Mouse (Mus musculus) midbrain, embryonic 11.5 days (tissue): Measurements from ENCODE around the gene Mrpl46. TPM values are rescaled to one million over a fixed set of nuclear protein-coding genes. Genes with fewer than 3 reads are reported as not detected.

ENCODE experiments used
- ATAC-seq: fragments of 200-750 bp; cut with Nextera tagmentation; 2 replicates; pipeline ENCODE4 v1.8.0; 2017; ENCODE audit warnings: moderate TSS enrichment, moderate library complexity; ENCODE audit not compliant: low FRiP score
- DNase-seq: peaks from one replicate; pipeline ENCODE4 v3.0.0; 2015; ENCODE audit warnings: low spot score; ENCODE audit errors: missing footprints
- H3K27ac ChIP-seq: fragments of 300-500 bp; sonication (generic); 2 replicates; pipeline ENCODE4 v1.5.1; 2014; ENCODE audit warnings: low read depth, low read length
- H3K27me3 ChIP-seq: fragments of 300-500 bp; sonication (generic); 2 replicates; pipeline ENCODE4 v1.6.1; 2014; ENCODE audit warnings: mild to moderate bottlenecking, low read length, moderate library complexity, mixed read lengths; ENCODE audit not compliant: control insufficient read depth, insufficient read depth
- H3K36me3 ChIP-seq: fragments of 300-500 bp; sonication (generic); 2 replicates; pipeline ENCODE4 v1.6.1; 2014; ENCODE audit warnings: mild to moderate bottlenecking, low read length, moderate library complexity, mixed read lengths; ENCODE audit not compliant: control insufficient read depth, insufficient read depth
- H3K4me1 ChIP-seq: fragments of 300-500 bp; sonication (generic); 2 replicates; pipeline ENCODE4 v1.6.1; 2014; ENCODE audit warnings: low read length; ENCODE audit not compliant: control insufficient read depth, insufficient read depth
- H3K4me2 ChIP-seq: fragments of 300-500 bp; sonication (generic); 2 replicates; pipeline ENCODE4 v1.6.1; 2014; ENCODE audit warnings: mild to moderate bottlenecking, moderate library complexity
- H3K4me3 ChIP-seq: fragments of 300-500 bp; sonication (generic); 2 replicates; pipeline ENCODE4 v1.5.1; 2014; ENCODE audit warnings: low read depth, low read length
- H3K9ac ChIP-seq: fragments of 300-500 bp; sonication (generic); 2 replicates; pipeline ENCODE4 v1.6.1; 2014; ENCODE audit warnings: low read length
- H3K9me3 ChIP-seq: fragments of 300-500 bp; sonication (generic); 2 replicates; pipeline ENCODE4 v1.6.1; 2016; ENCODE audit warnings: low read length; ENCODE audit not compliant: control insufficient read depth
- WGBS: fragments of 180-500 bp; shearing (Covaris S2); extraction: QIAGEN DNeasy Blood & Tissue Kit; methylation state at CpG from one replicate; pipeline ENCODE4 v1.1.7; 2014; 5-methylcytosine and 5-hydroxymethylcytosine counted together
- polyA plus RNA-seq: library from polyadenylated mRNA; unstranded; fragments of >200 nt; fragmentation: Nextera tagmentation; extraction: Ambion mirVana; gene quantifications from 2 replicates; pipeline ENCODE4 v1.2.1, GENCODE M21; 2014

Gene Mrpl46
- polyA plus RNA-seq, 1 experiment from 2014 or later: 78.6 TPM

DNA sequence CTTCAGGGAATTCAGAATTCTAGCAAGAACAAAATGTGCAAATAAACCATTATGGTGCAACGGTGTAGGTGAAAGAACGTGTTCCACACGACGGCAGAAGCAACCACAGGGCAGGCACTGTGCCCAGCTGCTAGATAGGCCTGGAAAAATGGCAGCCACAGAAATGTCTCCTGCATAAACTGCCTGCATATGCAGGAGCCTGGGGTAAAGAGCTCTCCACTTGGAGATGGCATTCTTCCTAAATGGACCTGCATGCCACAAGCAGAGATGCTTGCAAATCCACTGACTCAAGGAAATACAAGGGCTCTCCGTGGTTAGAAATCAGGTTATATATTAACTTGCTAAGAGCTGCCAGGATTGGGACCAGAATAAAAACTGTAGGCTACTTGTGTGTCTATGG lies 4.6 kb downstream of the Mrpl46 start:
- Histone ChIP-seq H3K4me2 (no peak overlapping the region), H3K27me3 (no peaks in the 10 kb centered on the region), H3K36me3 (peaks cover 6% of the 10 kb centered on the region), H3K4me3 (no peak overlapping the region), H3K4me1 (peaks cover 7% of the 10 kb centered on the region), H3K9me3 (no peaks in the 10 kb centered on the region), H3K27ac (no peak overlapping the region), H3K9ac (no peak overlapping the region)
- 96% methylated on average over 5 of the region's 5 CpGs for WGBS
- ATAC-seq: no peak
- no peak for DNase-seq

DNA sequence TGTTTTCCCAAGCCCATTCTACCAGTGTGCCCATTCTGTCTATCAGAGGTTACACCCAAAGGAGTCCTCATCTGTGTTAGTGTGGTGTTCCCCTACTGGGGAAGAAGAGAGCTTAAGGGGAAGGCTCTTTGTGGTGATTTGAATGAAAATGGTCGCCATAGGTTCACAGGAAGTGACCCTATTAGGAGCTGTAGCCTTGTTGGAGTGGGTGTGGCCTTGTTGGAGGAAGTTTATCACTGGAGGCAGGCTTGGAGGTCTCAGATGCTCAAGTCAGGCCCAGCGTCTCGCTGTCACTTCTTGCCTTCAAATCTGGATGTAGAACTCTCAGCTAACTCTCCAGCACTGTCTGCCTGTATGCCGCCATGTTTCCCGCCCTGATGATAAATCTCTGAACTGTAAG lies 12.4 kb downstream of the Mrpl46 start:
- no peak overlapping the region for H3K9ac ChIP-seq
- H3K4me3 ChIP-seq: no peak overlapping the region
- H3K4me1 ChIP-seq: no peaks in the 10 kb centered on the region
- H3K9me3 ChIP-seq: no peaks in the 10 kb centered on the region
- H3K4me2 ChIP-seq: no peak overlapping the region
- H3K27ac ChIP-seq: no peak overlapping the region
- DNase-seq (no peak), ATAC-seq (no peak)
- H3K27me3 ChIP-seq: no peaks in the 10 kb centered on the region
- WGBS: 86% methylated on average over 5 of the region's 5 CpGs
- H3K36me3 ChIP-seq: peaks cover 8% of the 10 kb centered on the region

DNA sequence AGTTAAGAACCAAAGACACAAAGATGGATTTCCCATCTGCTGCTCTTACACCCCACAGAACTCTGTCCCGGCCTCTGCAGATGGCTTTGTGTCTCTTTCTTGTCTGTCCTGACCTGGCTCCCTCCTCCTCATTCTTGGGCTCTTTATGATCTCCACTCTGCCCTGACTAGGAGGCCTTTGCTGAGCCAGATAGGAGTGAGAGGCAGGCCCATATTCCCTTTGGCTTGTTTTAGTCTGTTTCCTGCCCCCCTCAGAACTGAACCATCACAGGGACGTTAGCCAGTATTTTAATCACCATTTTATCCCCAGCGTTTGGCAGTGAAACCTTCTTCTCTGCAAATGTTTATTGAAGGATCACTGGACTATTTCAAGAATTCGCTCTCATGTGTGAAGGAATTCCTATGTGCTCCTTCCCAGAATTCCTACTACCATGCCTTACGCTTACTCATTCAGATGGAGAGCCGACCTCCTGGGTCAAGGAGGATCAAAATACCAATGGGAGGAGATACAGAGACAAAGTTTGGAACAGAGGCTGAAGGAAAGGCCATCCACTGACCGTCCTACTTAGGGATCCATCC lies 14.2 kb downstream of the Mrpl46 start:
- H3K27ac ChIP-seq: no peak overlapping the region
- no peaks in the 10 kb centered on the region for H3K9me3 ChIP-seq
- H3K36me3 ChIP-seq: 0 out of 2 replicates have a peak, but pooled peaks cover 2% of the 10 kb centered on the region
- DNase-seq (no peak), ATAC-seq (no peak)
- H3K4me1 ChIP-seq: no peaks in the 10 kb centered on the region
- H3K27me3 ChIP-seq: no peaks in the 10 kb centered on the region
- H3K9ac ChIP-seq: no peak overlapping the region
- H3K4me3 ChIP-seq: no peak overlapping the region
- WGBS: 69% methylated on average over 7 of the region's 7 CpGs
- H3K4me2 ChIP-seq: no peak overlapping the region

DNA sequence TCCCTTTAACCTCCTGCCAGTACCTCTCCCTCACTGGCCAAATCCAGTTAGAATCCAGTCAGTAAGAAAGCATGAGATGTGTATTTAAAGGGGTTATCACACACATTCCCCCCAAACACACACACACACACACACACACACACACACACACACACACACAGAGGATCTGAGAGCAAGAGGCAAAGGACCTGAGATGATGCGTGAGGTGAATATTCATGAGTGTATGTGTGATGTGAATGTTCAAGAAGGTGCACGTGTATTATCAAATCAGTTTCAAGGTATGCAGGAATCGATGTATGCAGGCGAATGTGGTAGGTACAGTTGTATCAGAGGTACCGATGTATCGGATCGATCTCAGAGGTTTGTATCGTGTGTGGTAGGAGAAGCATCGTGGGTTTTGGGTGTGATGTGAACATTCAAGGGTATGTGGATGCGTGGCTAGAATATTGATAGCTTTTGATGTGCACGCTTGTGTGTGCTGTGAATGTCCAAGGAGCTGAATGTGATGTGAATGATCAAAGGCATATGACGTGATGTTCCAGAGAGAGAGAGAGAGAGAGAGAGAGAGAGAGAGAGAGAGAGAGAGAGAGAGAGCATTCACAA lies 15.3 kb downstream of the Mrpl46 start:
- Histone ChIP-seq H3K4me1 (no peaks in the 10 kb centered on the region), H3K27me3 (no peaks in the 10 kb centered on the region), H3K9me3 (no peaks in the 10 kb centered on the region), H3K4me3 (no peak overlapping the region), H3K4me2 (no peak overlapping the region), H3K27ac (no peak overlapping the region), H3K36me3 (no peaks in the 10 kb centered on the region), H3K9ac (no peak overlapping the region)
- DNase-seq: no peak
- 89% methylated on average over 12 of the region's 12 CpGs for WGBS
- ATAC-seq: no peak

DNA sequence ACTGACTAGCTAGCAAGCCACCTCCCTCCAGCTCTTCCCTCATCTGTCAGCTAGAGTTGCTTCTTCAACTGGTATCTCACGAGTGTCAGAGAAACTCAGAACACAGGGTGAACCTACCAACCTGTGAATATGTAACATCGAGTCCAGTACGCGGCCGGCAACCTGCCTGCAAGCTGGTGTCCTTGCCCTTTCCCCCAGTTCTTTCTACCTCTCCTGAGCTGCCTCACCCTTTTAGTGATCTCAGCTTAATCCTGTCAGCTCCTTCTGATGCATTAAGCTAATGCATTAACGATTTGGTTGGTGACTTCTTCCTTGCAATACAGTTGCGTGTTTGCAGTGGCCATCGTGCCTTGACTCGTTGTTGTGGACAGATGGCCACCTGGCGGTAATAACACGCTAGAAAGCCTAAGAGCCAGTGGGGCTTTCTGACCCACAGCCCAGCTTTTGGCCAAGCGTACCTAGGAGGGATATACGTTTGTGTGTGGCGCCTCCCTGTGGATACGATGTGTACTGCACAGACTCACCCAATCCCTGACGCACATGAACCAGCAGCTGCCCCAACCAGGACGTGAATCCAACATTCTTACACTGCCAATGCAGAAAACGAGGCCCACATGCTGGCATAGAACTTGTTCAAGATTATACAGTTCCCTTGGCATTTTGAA lies 17.2 kb downstream of the Mrpl46 start:
- WGBS: 22% methylated on average over 18 of the region's 18 CpGs
- H3K4me3 ChIP-seq: no peak overlapping the region
- peak; percentile 84 for ATAC-seq

DNA sequence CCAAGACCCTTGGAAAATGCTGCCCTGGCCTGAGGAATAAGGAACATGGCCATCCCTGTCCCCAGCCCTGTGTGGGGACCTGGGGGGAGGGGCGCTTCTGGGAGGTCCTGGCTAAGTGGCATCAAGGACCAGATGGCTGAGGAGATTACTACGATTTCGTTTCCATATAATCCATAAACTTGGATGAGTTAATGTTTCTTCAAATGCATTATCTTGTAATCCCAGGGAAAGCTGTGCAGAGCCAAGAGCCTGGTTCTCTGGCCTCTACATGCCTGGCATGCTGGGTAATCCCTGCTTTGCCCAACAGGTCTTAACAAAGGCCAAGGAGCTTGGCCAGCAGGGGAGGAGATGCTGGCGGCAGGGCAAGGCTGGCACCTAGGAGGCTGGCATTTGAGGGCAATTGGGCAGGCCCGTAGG lies 18.1 kb downstream of the Mrpl46 start:
- no peak overlapping the region for H3K4me3 ChIP-seq
- H3K9ac ChIP-seq: no peak overlapping the region
- WGBS: 68% methylated on average over 5 of the region's 5 CpGs
- ATAC-seq (no peak), DNase-seq (no peak)
- H3K27me3 ChIP-seq: no peaks in the 10 kb centered on the region
- H3K36me3 ChIP-seq: no peaks in the 10 kb centered on the region
- no peaks in the 10 kb centered on the region for H3K9me3 ChIP-seq
- no peak overlapping the region for H3K27ac ChIP-seq
- H3K4me1 ChIP-seq: no peaks in the 10 kb centered on the region
- H3K4me2 ChIP-seq: no peak overlapping the region

More for the DNA sequence above, 17.2 kb downstream of the Mrpl46 start:
- no peaks in the 10 kb centered on the region for H3K4me1 ChIP-seq
- H3K9me3 ChIP-seq: no peaks in the 10 kb centered on the region
- no peak overlapping the region for H3K9ac ChIP-seq
- no peak overlapping the region for H3K27ac ChIP-seq
- 0 out of 2 replicates have a peak overlapping the region, but pooled peaks have one; percentile 7 for H3K4me2 ChIP-seq
- DNase-seq: peak; percentile 98
- no peaks in the 10 kb centered on the region for H3K27me3 ChIP-seq
- no peaks in the 10 kb centered on the region for H3K36me3 ChIP-seq

DNA sequence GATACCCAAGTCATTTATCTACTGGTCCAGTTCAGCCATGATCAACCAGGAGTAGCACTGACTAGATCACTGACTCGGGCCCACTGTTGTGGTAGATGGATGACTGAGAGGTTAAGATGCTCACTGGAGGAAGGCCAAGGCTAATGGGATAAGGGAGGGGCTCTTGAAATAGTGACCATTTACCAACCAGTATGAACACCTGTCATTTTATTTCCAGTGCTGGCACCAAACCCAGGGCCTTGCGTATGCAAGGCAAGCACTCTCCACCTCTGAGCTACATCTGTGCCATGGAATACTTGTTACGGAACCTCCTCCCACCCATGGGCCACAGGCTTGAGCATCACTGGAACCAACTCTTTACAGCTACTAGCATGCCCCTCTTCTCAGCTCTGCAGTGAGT lies 19.5 kb downstream of the Mrpl46 start:
- Histone ChIP-seq H3K36me3 (no peaks in the 10 kb centered on the region), H3K4me3 (no peak overlapping the region), H3K9ac (no peak overlapping the region), H3K4me2 (no peak overlapping the region), H3K27me3 (no peaks in the 10 kb centered on the region), H3K4me1 (no peaks in the 10 kb centered on the region), H3K27ac (no peak overlapping the region), H3K9me3 (no peaks in the 10 kb centered on the region)
- DNase-seq (no peak), ATAC-seq (no peak)
- 92% methylated on average over 3 of the region's 3 CpGs for WGBS

DNA sequence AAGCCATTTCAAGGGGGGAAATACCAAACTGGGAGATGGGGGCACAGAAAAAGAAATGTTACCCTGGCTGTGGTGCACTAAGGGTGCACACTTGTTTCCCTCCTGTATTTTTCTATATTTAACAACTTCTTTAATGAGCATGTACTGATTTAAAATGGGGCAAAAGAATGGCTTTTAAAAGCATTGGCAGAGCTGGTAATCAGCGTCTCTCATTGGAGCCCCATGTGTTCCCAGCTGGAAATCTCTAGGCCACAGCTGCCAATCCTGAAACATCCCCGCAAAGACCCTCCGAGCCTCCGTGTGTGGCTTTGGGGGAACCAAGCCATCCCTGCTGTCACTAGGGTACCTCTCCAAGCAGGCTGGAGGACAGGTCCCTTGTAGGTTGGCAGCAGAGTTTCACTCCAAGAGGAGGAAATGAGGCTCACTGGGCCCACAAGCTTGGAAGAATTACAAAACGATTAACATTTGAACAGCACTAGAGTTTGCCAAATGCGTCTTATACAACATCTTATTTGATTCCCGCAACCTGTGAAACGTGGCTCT lies 28.8 kb downstream of the Mrpl46 start:
- ATAC-seq (no peak), DNase-seq (no peak)
- no peaks in the 10 kb centered on the region for H3K27me3 ChIP-seq
- H3K9me3 ChIP-seq: no peaks in the 10 kb centered on the region
- 52% methylated on average over 8 of the region's 8 CpGs for WGBS
- no peak overlapping the region for H3K27ac ChIP-seq
- H3K4me1 ChIP-seq: no peaks in the 10 kb centered on the region
- no peak overlapping the region for H3K4me3 ChIP-seq
- no peaks in the 10 kb centered on the region for H3K36me3 ChIP-seq
- no peak overlapping the region for H3K4me2 ChIP-seq
- no peak overlapping the region for H3K9ac ChIP-seq

DNA sequence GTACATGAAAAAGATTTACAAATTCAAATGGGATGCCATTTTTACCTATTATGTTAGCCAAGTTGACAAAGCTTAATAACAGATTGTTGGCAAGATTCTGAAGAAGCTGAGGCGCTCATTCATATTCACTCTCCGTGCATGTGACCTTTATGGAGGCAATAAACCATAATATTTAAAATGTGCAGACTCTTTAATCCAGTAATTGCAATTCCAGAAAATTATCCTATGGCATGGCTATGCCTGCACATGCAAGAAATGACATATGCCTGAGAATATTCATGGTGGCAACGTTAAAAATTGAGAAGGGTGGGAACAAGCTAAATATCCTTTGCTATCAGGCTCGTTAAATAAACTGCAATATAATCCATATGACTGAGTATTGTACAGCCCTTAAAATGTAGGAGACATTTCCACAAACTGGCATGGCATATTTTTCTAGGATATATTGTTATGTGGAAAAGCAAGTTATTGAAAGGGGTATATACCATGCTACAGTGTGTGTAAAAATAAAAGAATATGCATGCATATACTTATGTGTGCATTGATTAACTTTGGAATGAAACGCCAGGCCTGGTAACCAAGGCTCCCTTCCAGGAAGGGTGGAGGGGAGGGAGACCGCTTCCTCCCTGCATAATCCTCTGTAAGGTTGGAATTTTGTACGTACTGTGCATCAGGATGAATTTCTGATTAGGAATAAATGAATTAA lies 29.4 kb downstream of the Mrpl46 start:
- Histone ChIP-seq H3K9me3 (no peaks in the 10 kb centered on the region), H3K9ac (no peak overlapping the region), H3K4me2 (no peak overlapping the region), H3K4me3 (no peak overlapping the region), H3K36me3 (no peaks in the 10 kb centered on the region), H3K27ac (no peak overlapping the region), H3K4me1 (no peaks in the 10 kb centered on the region), H3K27me3 (no peaks in the 10 kb centered on the region)
- no peak for DNase-seq
- 76% methylated on average over 7 of the region's 7 CpGs for whole genome bisulfite sequencing
- no peak for ATAC-seq
